Mouse (Mus musculus): Measurements from ENCODE around the gene Wnt11. TPM values are rescaled to one million over a fixed set of nuclear protein-coding genes. Genes with fewer than 3 reads are reported as not detected.

The Wnt11 gene
- total and polyA plus RNA-seq, 3 experiments: not detected

GRCm38 (mm10) chr7:98828052-98828451, 6.9 kb upstream of the Wnt11 start:
- no peaks in the 10 kb centered on the region for H3K4me1 ChIP-seq (ENCODE audit: control insufficient read depth in 1 of 2, insufficient read depth in 2 of 2, low read length in 2 of 2)
- H3K4me3 ChIP-seq (ENCODE audit: control insufficient read depth in 1 of 2, insufficient read depth in 1 of 2, low read depth in 2 of 2, low read length in 2 of 2): no peak overlapping the region
- TF ChIP-seq NELFE (IDR thresholded peaks at IDR 0.05; ENCODE audit: low read depth, low read length) (no peak), USF1 (IDR thresholded peaks at IDR 0.05; ENCODE audit: low read depth, low read length) (no peak), MYC (IDR thresholded peaks at IDR 0.05; ENCODE audit: low read depth, low read length) (no peak), CTCF (IDR thresholded peaks at IDR 0.05 in 2 of 3, conservative IDR thresholded peaks at IDR 0.05 in 1 of 3; ENCODE audit: control insufficient read depth in 1 of 3, insufficient read depth in 1 of 3, low read depth in 2 of 3, low read length in 3 of 3, poor library complexity in 1 of 3, severe bottlenecking in 1 of 3) (no peak), POLR2AphosphoS5 (IDR thresholded peaks at IDR 0.05; ENCODE audit: borderline replicate concordance, low read depth, low read length) (no peak), ETS1 (IDR thresholded peaks at IDR 0.05; ENCODE audit: low read depth, low read length) (no peak), HCFC1 (IDR thresholded peaks at IDR 0.05; ENCODE audit: low read depth, low read length) (no peak), E2F4 (IDR thresholded peaks at IDR 0.05; ENCODE audit: borderline replicate concordance, low read depth, low read length) (no peak), ZKSCAN1 (IDR thresholded peaks at IDR 0.05; ENCODE audit: low read depth, low read length) (no peak), CHD2 (IDR thresholded peaks at IDR 0.05; ENCODE audit: low read length) (no peak), MEF2A (IDR thresholded peaks at IDR 0.05; ENCODE audit: extremely low read depth, insufficient replicate concordance, low read depth, low read length, poor library complexity, severe bottlenecking) (no peak), ZC3H11A (IDR thresholded peaks at IDR 0.05; ENCODE audit: low read depth, low read length) (no peak)
- no peak overlapping the region for H3K27ac ChIP-seq (ENCODE audit: control insufficient read depth, low read depth, low read length)
- no peaks in the 10 kb centered on the region for H3K79me2 ChIP-seq (ENCODE audit: control insufficient read depth, insufficient read depth, low read length, poor library complexity)
- no peak overlapping the region for H3K9ac ChIP-seq (ENCODE audit: control insufficient read depth, low read depth, low read length, poor library complexity, severe bottlenecking)
- DNase-seq (ENCODE audit: low read depth, low spot score): no peak
- H3K9me3 ChIP-seq (replicated peaks; ENCODE audit: insufficient read depth, low read length): no peaks in the 10 kb centered on the region
- H3K27me3 ChIP-seq (ENCODE audit: control insufficient read depth in 1 of 2, insufficient read depth in 2 of 2, low read length in 2 of 2): no peaks in the 10 kb centered on the region
- no peaks in the 10 kb centered on the region for H3K36me3 ChIP-seq (ENCODE audit: control insufficient read depth in 1 of 2, insufficient read depth in 2 of 2, low read length in 2 of 2)

GRCm38 (mm10) chr7:98828876-98829275, 6.0 kb upstream of the Wnt11 start:
- DNase-seq (ENCODE audit: low read depth, low spot score): no peak
- TF ChIP-seq POLR2AphosphoS5 (IDR thresholded peaks at IDR 0.05; ENCODE audit: borderline replicate concordance, low read depth, low read length) (no peak), MAX (IDR thresholded peaks at IDR 0.05; ENCODE audit: low read length) (no peak), CTCF (IDR thresholded peaks at IDR 0.05 in 2 of 3, conservative IDR thresholded peaks at IDR 0.05 in 1 of 3; ENCODE audit: control insufficient read depth in 1 of 3, insufficient read depth in 1 of 3, low read depth in 2 of 3, low read length in 3 of 3, poor library complexity in 1 of 3, severe bottlenecking in 1 of 3) (no peak), GATA1 (IDR thresholded peaks at IDR 0.05; ENCODE audit: low read depth, low read length) (no peak)
- H3K36me3 ChIP-seq (ENCODE audit: control insufficient read depth in 1 of 2, insufficient read depth in 2 of 2, low read length in 2 of 2): no peaks in the 10 kb centered on the region
- H3K9me3 ChIP-seq (replicated peaks; ENCODE audit: insufficient read depth, low read length): no peaks in the 10 kb centered on the region
- H3K27ac ChIP-seq (ENCODE audit: control insufficient read depth, low read depth, low read length): no peak overlapping the region
- H3K4me1 ChIP-seq (ENCODE audit: control insufficient read depth in 1 of 2, insufficient read depth in 2 of 2, low read length in 2 of 2): no peaks in the 10 kb centered on the region
- no peak overlapping the region for H3K9ac ChIP-seq (ENCODE audit: control insufficient read depth, low read depth, low read length, poor library complexity, severe bottlenecking)
- no peak overlapping the region for H3K4me3 ChIP-seq (ENCODE audit: control insufficient read depth in 1 of 2, insufficient read depth in 1 of 2, low read depth in 2 of 2, low read length in 2 of 2)
- no peaks in the 10 kb centered on the region for H3K79me2 ChIP-seq (ENCODE audit: control insufficient read depth, insufficient read depth, low read length, poor library complexity)
- no peaks in the 10 kb centered on the region for H3K27me3 ChIP-seq (ENCODE audit: control insufficient read depth in 1 of 2, insufficient read depth in 2 of 2, low read length in 2 of 2)

- TF ChIP-seq POLR2AphosphoS2 (IDR thresholded peaks at IDR 0.05; ENCODE audit: low read length) (no peak), ETS1 (IDR thresholded peaks at IDR 0.05; ENCODE audit: low read depth, low read length) (no peak), GATA1 (IDR thresholded peaks at IDR 0.05; ENCODE audit: low read depth, low read length) (no peak), EP300 (IDR thresholded peaks at IDR 0.05; ENCODE audit: low read depth in 1 of 2, low read length in 2 of 2) (no peak), CHD2 (IDR thresholded peaks at IDR 0.05; ENCODE audit: low read length) (no peak), USF2 (IDR thresholded peaks at IDR 0.05; ENCODE audit: borderline replicate concordance in 1 of 2, insufficient read depth in 1 of 2, low read depth in 1 of 2, low read length in 2 of 2) (no peak), UBTF (IDR thresholded peaks at IDR 0.05; ENCODE audit: borderline replicate concordance, insufficient read depth, low read depth, low read length) (no peak)
- no peaks in the 10 kb centered on the region for H3K27me3 ChIP-seq (ENCODE audit: control insufficient read depth in 1 of 2, insufficient read depth in 2 of 2, low read length in 2 of 2)
- H3K9me3 ChIP-seq (replicated peaks; ENCODE audit: insufficient read depth, low read length): no peaks in the 10 kb centered on the region
- no peak overlapping the region for H3K9ac ChIP-seq (ENCODE audit: control insufficient read depth, low read depth, low read length, poor library complexity, severe bottlenecking)
- H3K4me1 ChIP-seq (ENCODE audit: control insufficient read depth in 1 of 2, insufficient read depth in 2 of 2, low read length in 2 of 2): no peaks in the 10 kb centered on the region
- DNase-seq (ENCODE audit: low read depth, low spot score): no peak
- H3K4me3 ChIP-seq (ENCODE audit: control insufficient read depth in 1 of 2, insufficient read depth in 1 of 2, low read depth in 2 of 2, low read length in 2 of 2): no peak overlapping the region
- H3K79me2 ChIP-seq (ENCODE audit: control insufficient read depth, insufficient read depth, low read length, poor library complexity): no peaks in the 10 kb centered on the region
- H3K27ac ChIP-seq (ENCODE audit: control insufficient read depth, low read depth, low read length): no peak overlapping the region
- H3K36me3 ChIP-seq (ENCODE audit: control insufficient read depth in 1 of 2, insufficient read depth in 2 of 2, low read length in 2 of 2): no peaks in the 10 kb centered on the region
Measured at GRCm38 (mm10) chr7:98831290-98831689, 3.6 kb upstream of the Wnt11 start.
